Comparison of ENCODE assay signal across 18 mouse cellular contexts in genomic region chr1:136773743-136774142, GRCm38 (mm10).
DNase-seq lines count a peak whose midpoint lies in the region; ATAC-seq and TF ChIP-seq lines count a peak whose summit lies in the region.
"Had no signal": no experiment of that assay in that cellular context is flagged by ENCODE, and none has a peak within 500 bp of the region (broad histone marks: within the 10 kb centered on the region; RNA-seq: fewer than 3 reads in every experiment).

No protein-coding gene starts in this region.

- no peaks in the 10 kb centered on the region; the same call in 1 of the 2 replicates for H3K4me1 ChIP-seq in heart, postnatal 0 days (ENCODE audit: control insufficient read depth, insufficient read depth)
- H3K4me1 ChIP-seq in lung, embryonic 14.5 days (ENCODE audit: insufficient read depth) = no peaks in the 10 kb centered on the region

- H3K27ac ChIP-seq in heart, postnatal 0 days (ENCODE audit: low read depth) = no peak overlapping the region
- H3K27ac ChIP-seq in lung, embryonic 14.5 days (ENCODE audit: low read depth) = no peak overlapping the region
- H3K27ac ChIP-seq: heart, embryonic 15.5 days; neural tube, embryonic 15.5 days had no signal

- no peak for ATAC-seq in heart, postnatal 0 days (ENCODE audit: insufficient read depth, low read depth)
- no peak for ATAC-seq in lung, embryonic 14.5 days (ENCODE audit: insufficient read depth)
- ATAC-seq in megakaryocyte, adult 5-6 weeks (ENCODE audit: poor library complexity, severe bottlenecking) = no peak
- ATAC-seq: hindbrain, embryonic 16.5 days; midbrain, embryonic 16.5 days had no signal

- H3K9ac ChIP-seq in heart, postnatal 0 days (replicated peaks; ENCODE audit: low read depth, low read length) = no peak overlapping the region
- H3K9ac ChIP-seq in lung, embryonic 14.5 days = no peak overlapping the region
- H3K9ac ChIP-seq: heart, embryonic 15.5 days; neural tube, embryonic 15.5 days had no signal

- peak; percentile 28; the same call in 1 of the 2 replicates for TF ChIP-seq CTCF in heart, postnatal 0 days (IDR thresholded peaks at IDR 0.05; ENCODE audit: low read depth)
- peak; percentile 52 for TF ChIP-seq CTCF in lung, embryonic 14.5 days (IDR thresholded peaks at IDR 0.05; ENCODE audit: low read depth)

- H3K36me3 ChIP-seq in heart, postnatal 0 days (replicated peaks; ENCODE audit: control insufficient read depth, insufficient read depth, low read length) = no peaks in the 10 kb centered on the region
- no peaks in the 10 kb centered on the region for H3K36me3 ChIP-seq in lung, embryonic 14.5 days (ENCODE audit: insufficient read depth)
- H3K36me3 ChIP-seq: heart, embryonic 15.5 days; neural tube, embryonic 15.5 days had no signal

- no peak for TF ChIP-seq EP300 in heart, postnatal 0 days (IDR thresholded peaks at IDR 0.05; ENCODE audit: low read depth)

- no peak for DNase-seq in heart, postnatal 0 days (ENCODE audit: low spot score)
- no peak for DNase-seq in heart, postnatal 10 days
- no peak for DNase-seq in lung, embryonic 14.5 days
- DNase-seq in lung, postnatal 10 days = no peak
- DNase-seq in MEL-GATA-1-ER (ENCODE audit: extremely low read depth, low read depth) = peak; percentile 12
- DNase-seq in naive thymus-derived CD4-positive, alpha-beta T cell, adult 2 months (ENCODE audit: low read depth) = peak; percentile 20
- no peak for DNase-seq in cerebellum, adult 9-10 months
- DNase-seq: adrenal gland, postnatal 25 days; cerebellum, adult 11 months; gastrocnemius, postnatal 14 days; kidney, postnatal 4 days; right cerebral cortex, postnatal 14 days; thymus, postnatal 25 days had no signal

- H3K4me3 ChIP-seq in heart, postnatal 0 days (ENCODE audit: low read depth, low read length) = no peak overlapping the region
- no peak overlapping the region for H3K4me3 ChIP-seq in lung, embryonic 14.5 days (ENCODE audit: low read depth, low read length)
- H3K4me3 ChIP-seq: heart, embryonic 15.5 days; neural tube, embryonic 15.5 days had no signal

- H3K27me3 ChIP-seq in heart, postnatal 0 days (ENCODE audit: control insufficient read depth, insufficient read depth, low read length) = no peaks in the 10 kb centered on the region
- no peaks in the 10 kb centered on the region for H3K27me3 ChIP-seq in lung, embryonic 14.5 days (ENCODE audit: insufficient read depth, low read length)
- H3K27me3 ChIP-seq: heart, embryonic 15.5 days had no signal

- 89% methylated on average over 6 of the region's 6 CpGs for WGBS in heart, postnatal 0 days
- 86% methylated on average over 6 of the region's 6 CpGs for WGBS in lung, embryonic 14.5 days

- H3K9me3 ChIP-seq in heart, postnatal 0 days (replicated peaks; ENCODE audit: control insufficient read depth, low read length) = no peaks in the 10 kb centered on the region; the same call in 1 of the 2 replicates
- no peaks in the 10 kb centered on the region for H3K9me3 ChIP-seq in lung, embryonic 14.5 days (ENCODE audit: low read depth, low read length)
- H3K9me3 ChIP-seq: heart, embryonic 15.5 days; neural tube, embryonic 15.5 days had no signal

- H3K4me2 ChIP-seq in heart, postnatal 0 days (ENCODE audit: low read depth, low read length) = no peak overlapping the region
- no peak overlapping the region for H3K4me2 ChIP-seq in lung, embryonic 14.5 days
- H3K4me2 ChIP-seq: heart, embryonic 15.5 days; neural tube, embryonic 15.5 days had no signal

- intact Hi-C loops in heart, postnatal 10 days (cut with DNase I) = no loop called here

Comparison
In these comparisons a context has a peak if more than half of its experiments do, and no peak if none do; other contexts are left out.
1. DNase-seq: peak in MEL-GATA-1-ER (single experiment) and naive thymus-derived CD4-positive, alpha-beta T cell, adult 2 months (single experiment); none in heart, postnatal 0 days (single experiment), heart, postnatal 10 days (0 of 2), lung, embryonic 14.5 days (single experiment), lung, postnatal 10 days (single experiment) and cerebellum, adult 9-10 months (single experiment).